Mouse (Mus musculus) lung, embryonic 16.5 days (tissue): ENCODE results near the gene Cldn34a. TPM values are rescaled to one million over a fixed set of nuclear protein-coding genes. Genes with fewer than 3 reads are reported as not detected.
"Not testable (repeated sequence)": the region's sequence is repeated elsewhere in the genome, so short reads cannot be mapped to it uniquely, and the experiment has no call there.

ENCODE experiments used
- ATAC-seq: fragments of 200-750 bp; cut with Nextera tagmentation; 2 replicates; pipeline ENCODE4 v1.8.0; 2017; ENCODE audit warnings: low read depth, mild to moderate bottlenecking, moderate library complexity
- H3K27ac ChIP-seq: fragments of 300-500 bp; sonication (generic); 2 replicates; pipeline ENCODE4 v1.5.1; 2014; ENCODE audit warnings: mild to moderate bottlenecking, control low read depth, low read length
- H3K27me3 ChIP-seq: fragments of 300-500 bp; sonication (generic); 2 replicates; pipeline ENCODE4 v1.6.1; 2014; ENCODE audit warnings: low read depth, low read length, mixed read lengths; ENCODE audit not compliant: control insufficient read depth, insufficient read depth
- H3K36me3 ChIP-seq: fragments of 300-500 bp; sonication (generic); 2 replicates; pipeline ENCODE4 v1.6.1; 2014; ENCODE audit warnings: low read length; ENCODE audit not compliant: control insufficient read depth, insufficient read depth
- H3K4me1 ChIP-seq: fragments of 300-500 bp; sonication (generic); replicated peaks from 2 replicates; pipeline ENCODE4 v1.6.1; 2014; ENCODE audit warnings: low read length, mixed read lengths; ENCODE audit not compliant: control insufficient read depth, insufficient read depth
- H3K4me2 ChIP-seq: fragments of 300-500 bp; sonication (generic); 2 replicates; pipeline ENCODE4 v1.6.1; 2014; ENCODE audit warnings: low read depth, low read length, control low read depth
- H3K4me3 ChIP-seq: fragments of 300-500 bp; sonication (generic); 2 replicates; pipeline ENCODE4 v1.5.1; 2014; ENCODE audit warnings: mild to moderate bottlenecking, low read length, control low read depth
- H3K9ac ChIP-seq: fragments of 300-500 bp; sonication (generic); 2 replicates; pipeline ENCODE4 v1.6.1; 2014; ENCODE audit warnings: low read length, control low read depth
- H3K9me3 ChIP-seq: fragments of 300-500 bp; sonication (generic); 2 replicates; pipeline ENCODE4 v1.6.1; 2016; ENCODE audit warnings: low read length; ENCODE audit not compliant: control insufficient read depth
- WGBS: fragments of 180-500 bp; shearing (Covaris S2); extraction: QIAGEN DNeasy Blood & Tissue Kit; methylation state at CpG from one replicate; pipeline ENCODE4 v1.1.7; 2014; 5-methylcytosine and 5-hydroxymethylcytosine counted together
- polyA plus RNA-seq: library from polyadenylated mRNA; unstranded; fragments of >200 nt; fragmentation: Nextera tagmentation; extraction: Ambion mirVana; gene quantifications from 2 replicates; pipeline ENCODE4 v1.2.1, GENCODE M21; 2015

Gene Cldn34a
- not detected in 2 replicates for polyA plus RNA-seq

DNA sequence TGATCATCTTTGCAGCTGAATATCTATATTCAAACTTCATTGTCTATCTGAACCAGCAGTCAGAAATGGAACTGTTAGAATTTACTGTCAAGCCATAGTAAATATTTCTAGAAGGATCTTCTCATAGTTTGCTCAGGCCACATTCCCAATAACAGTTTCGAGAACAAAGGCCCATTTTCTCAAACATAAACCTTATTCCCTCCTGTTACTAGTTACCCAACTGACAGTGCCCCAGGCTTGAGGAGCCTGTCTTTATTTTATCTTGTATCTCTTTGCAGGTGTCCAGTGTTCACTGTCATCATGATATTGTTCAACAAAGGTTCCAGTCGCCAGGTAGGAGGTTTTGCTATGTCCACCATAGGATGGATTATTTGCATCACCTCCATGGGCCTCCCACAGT, at the start of gene Cldn34a:
Gene Cldn34a, plus strand, starts transcription at position 301 of the 400 bp plus-strand sequence.
- no peak for ATAC-seq
- Histone ChIP-seq H3K27me3 (no peaks in the 10 kb centered on the region), H3K36me3 (no peaks in the 10 kb centered on the region), H3K27ac (no peak within 1 kb of the TSS), H3K4me2 (no peak within 1 kb of the TSS), H3K9me3 (no peaks in the 10 kb centered on the region), H3K4me1 (no peaks in the 10 kb centered on the region), H3K9ac (no peak within 1 kb of the TSS), H3K4me3 (no peak within 1 kb of the TSS)
- WGBS, result 61% methylated on average over 2 of the region's 2 CpGs

DNA sequence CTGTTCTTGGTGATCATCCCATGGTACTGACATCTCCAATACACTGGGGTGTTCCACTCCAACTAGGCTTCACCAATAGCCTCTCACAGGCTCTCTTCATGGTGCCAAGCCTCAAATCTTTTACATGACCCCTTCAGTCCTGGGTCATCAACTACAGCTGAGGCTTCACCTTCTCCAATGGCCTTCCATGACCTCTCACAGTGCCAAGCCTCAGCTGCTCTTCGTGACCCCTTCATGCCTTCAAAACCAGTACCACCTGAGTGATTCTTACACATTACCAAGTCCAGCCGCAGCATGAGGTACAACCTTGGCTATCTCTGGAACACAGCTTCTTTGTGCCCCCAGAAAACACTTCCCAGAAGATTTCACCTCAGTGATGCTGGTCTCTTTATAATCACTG, 44.5 kb upstream of the Cldn34a start:
- not testable (repeated sequence) for H3K4me1 ChIP-seq, H3K27ac ChIP-seq, H3K4me2 ChIP-seq, H3K4me3 ChIP-seq, H3K9ac ChIP-seq, H3K36me3 ChIP-seq, ATAC-seq, H3K27me3 ChIP-seq, H3K9me3 ChIP-seq
- 71% methylated on average over 2 of the region's 2 CpGs for WGBS

GRCm38 (mm10) chrX:152545736-152546135, 17.4 kb upstream of the Cldn34a start:
- no peaks in the 10 kb centered on the region for H3K9me3 ChIP-seq
- no peak overlapping the region for H3K27ac ChIP-seq
- H3K9ac ChIP-seq, result no peak overlapping the region
- H3K4me2 ChIP-seq, result no peak overlapping the region
- WGBS, result 81% methylated on average over 1 of the region's 1 CpGs
- no peaks in the 10 kb centered on the region; the same call in none of the 2 replicates for H3K27me3 ChIP-seq
- H3K4me1 ChIP-seq, result no peaks in the 10 kb centered on the region
- H3K36me3 ChIP-seq, result no peaks in the 10 kb centered on the region
- ATAC-seq, result no peak
- H3K4me3 ChIP-seq, result no peak overlapping the region

- Histone ChIP-seq H3K4me2 (no peak overlapping the region), H3K27me3 (no peaks in the 10 kb centered on the region; the same call in none of the 2 replicates), H3K9me3 (no peaks in the 10 kb centered on the region), H3K9ac (no peak overlapping the region), H3K4me3 (no peak overlapping the region), H3K4me1 (no peaks in the 10 kb centered on the region), H3K36me3 (no peaks in the 10 kb centered on the region), H3K27ac (no peak overlapping the region)
- 34% methylated on average over 1 of the region's 1 CpGs for WGBS
- ATAC-seq, result no peak
Measured at GRCm38 (mm10) chrX:152548180-152548579, 15.0 kb upstream of the Cldn34a start.

GRCm38 (mm10) chrX:152557446-152557845, 5.7 kb upstream of the Cldn34a start:
- Histone ChIP-seq H3K4me3 (no peak overlapping the region), H3K27ac (no peak overlapping the region), H3K9ac (no peak overlapping the region), H3K27me3 (no peaks in the 10 kb centered on the region), H3K4me1 (no peaks in the 10 kb centered on the region), H3K36me3 (no peaks in the 10 kb centered on the region), H3K4me2 (no peak overlapping the region), H3K9me3 (no peaks in the 10 kb centered on the region)
- 62% methylated on average over 6 of the region's 6 CpGs for WGBS
- no peak for ATAC-seq

Other genes starting within 250 kb of the Cldn34a start
- 13.9 and 15.3 TPM in 2 replicates for gene Kantr, start 235.8 kb upstream of the Cldn34a start, polyA plus RNA-seq
- gene Tspyl2, start 220.9 kb upstream of the Cldn34a start, polyA plus RNA-seq, result 24.9 and 25.8 TPM in 2 replicates
- 3.0 and 3.1 TPM in 2 replicates for gene Gpr173, start 194.6 kb upstream of the Cldn34a start, polyA plus RNA-seq
- gene Shroom2, start 206.1 kb downstream of the Cldn34a start, polyA plus RNA-seq, result 7.2 and 8.5 TPM in 2 replicates
- 0.36 TPM in 1 of 2 replicates, not detected in the other for gene Gpr143, start 218.6 kb downstream of the Cldn34a start, polyA plus RNA-seq